Mouse (Mus musculus): Measurements from ENCODE around the gene Kat5. TPM values are rescaled to one million over a fixed set of nuclear protein-coding genes. Genes with fewer than 3 reads are reported as not detected.

Gene Kat5
- polyA plus RNA-seq, 1 experiment from 2014 or later: 76.9 TPM

GRCm38 (mm10) chr19:5567180-5567533 is 42.9 kb downstream of the Kat5 start:
- peaks cover 9% of the 10 kb centered on the region; the same call in 1 of the 2 replicates for H3K27me3 ChIP-seq
- ATAC-seq (replicated peaks): peak; percentile 44
- peak overlapping the region; percentile 93 for H3K4me2 ChIP-seq (replicated peaks)
- no peaks in the 10 kb centered on the region for H3K36me3 ChIP-seq
- H3K4me1 ChIP-seq: peaks cover 17% of the 10 kb centered on the region
- no peaks in the 10 kb centered on the region for H3K9me3 ChIP-seq
- peak overlapping the region; percentile 57 for H3K4me3 ChIP-seq
- H3K9ac ChIP-seq (replicated peaks): peak overlapping the region; percentile 63
- WGBS: 3% methylated on average over 26 of the region's 26 CpGs
- peak overlapping the region; percentile 85 for H3K27ac ChIP-seq (replicated peaks)

- no peak overlapping the region for H3K4me2 ChIP-seq (replicated peaks)
Observed at GRCm38 (mm10) chr19:5566316-5566715, 43.7 kb downstream of the Kat5 start.

DNA sequence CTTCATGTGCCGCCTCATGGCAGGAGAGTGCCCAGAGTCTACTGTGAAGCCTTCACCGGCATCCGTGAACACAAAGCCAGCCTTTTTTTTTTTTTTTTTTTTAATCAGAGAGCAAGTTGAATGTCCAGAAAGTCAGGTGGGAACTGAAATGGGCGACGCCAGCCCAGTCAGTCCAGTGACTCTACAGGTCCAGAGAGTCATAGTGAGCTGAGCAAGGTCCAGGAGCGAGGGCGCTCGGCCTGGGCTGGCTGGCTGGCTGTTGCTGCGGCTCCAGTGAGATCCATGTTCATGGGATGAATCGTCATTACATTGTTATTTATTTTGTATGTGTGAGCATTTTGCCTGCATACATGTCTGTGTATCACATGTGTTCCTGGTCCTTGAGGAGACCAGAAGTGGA is 47.3 kb downstream of the Kat5 start:
- H3K27me3 ChIP-seq: peaks cover 53% of the 10 kb centered on the region
- no peak overlapping the region for H3K4me2 ChIP-seq (replicated peaks)

More at GRCm38 (mm10) chr19:5566316-5566715, 43.7 kb downstream of the Kat5 start:
- Histone ChIP-seq H3K27me3 (peaks cover 17% of the 10 kb centered on the region), H3K4me3 (0 out of 2 replicates have a peak overlapping the region, but pooled peaks have one; percentile 57), H3K27ac (replicated peaks) (no peak overlapping the region), H3K36me3 (no peaks in the 10 kb centered on the region), H3K4me1 (peaks cover 17% of the 10 kb centered on the region), H3K9me3 (no peaks in the 10 kb centered on the region), H3K9ac (replicated peaks) (no peak overlapping the region)
- 53% methylated on average over 5 of the region's 5 CpGs for WGBS
- ATAC-seq (replicated peaks): no peak

DNA sequence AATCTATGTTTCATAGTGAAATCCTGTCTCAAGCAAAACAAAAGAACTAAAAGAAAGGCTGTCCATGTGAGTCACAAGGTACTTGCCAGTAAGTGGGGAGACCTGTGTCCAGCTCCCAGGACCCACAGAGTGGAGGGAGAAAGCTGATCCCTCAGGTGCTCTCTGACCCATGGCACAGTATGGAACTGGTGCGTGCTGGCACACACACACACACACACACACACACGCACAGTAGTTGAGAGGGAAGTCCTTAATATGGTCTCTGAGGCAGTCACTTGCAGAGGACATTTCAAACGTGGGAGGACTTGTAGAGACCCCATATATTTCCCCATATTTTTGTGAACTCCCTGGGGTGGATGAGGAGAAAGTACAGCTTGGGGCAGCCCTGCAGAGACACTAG is 48.2 kb downstream of the Kat5 start:
- Histone ChIP-seq H3K27ac (replicated peaks) (no peak overlapping the region), H3K4me1 (peaks cover 17% of the 10 kb centered on the region), H3K9ac (replicated peaks) (no peak overlapping the region), H3K4me2 (replicated peaks) (no peak overlapping the region), H3K4me3 (no peak overlapping the region), H3K36me3 (no peaks in the 10 kb centered on the region), H3K9me3 (no peaks in the 10 kb centered on the region), H3K27me3 (peaks cover 61% of the 10 kb centered on the region)
- ATAC-seq (replicated peaks): no peak
- WGBS: 65% methylated on average over 3 of the region's 3 CpGs

More for the DNA sequence above, 47.3 kb downstream of the Kat5 start:
- no peak for ATAC-seq (replicated peaks)
- H3K9me3 ChIP-seq: no peaks in the 10 kb centered on the region
- 87% methylated on average over 10 of the region's 10 CpGs for WGBS
- H3K27ac ChIP-seq (replicated peaks): no peak overlapping the region
- no peak overlapping the region for H3K4me3 ChIP-seq
- H3K4me1 ChIP-seq: peaks cover 22% of the 10 kb centered on the region
- H3K36me3 ChIP-seq: no peaks in the 10 kb centered on the region
- H3K9ac ChIP-seq (replicated peaks): no peak overlapping the region

- Histone ChIP-seq H3K9me3 (no peaks in the 10 kb centered on the region), H3K4me3 (peak overlapping the region; percentile 37), H3K27me3 (peaks cover 67% of the 10 kb centered on the region), H3K4me1 (peaks cover 15% of the 10 kb centered on the region), H3K9ac (replicated peaks) (no peak overlapping the region), H3K27ac (replicated peaks) (no peak overlapping the region), H3K36me3 (no peaks in the 10 kb centered on the region), H3K4me2 (replicated peaks) (peak overlapping the region; percentile 60; the same call in 1 of the 2 replicates)
- WGBS: 22% methylated on average over 10 of the region's 10 CpGs
- ATAC-seq (replicated peaks): no peak
Observed at GRCm38 (mm10) chr19:5561252-5561790, 48.7 kb downstream of the Kat5 start.

DNA sequence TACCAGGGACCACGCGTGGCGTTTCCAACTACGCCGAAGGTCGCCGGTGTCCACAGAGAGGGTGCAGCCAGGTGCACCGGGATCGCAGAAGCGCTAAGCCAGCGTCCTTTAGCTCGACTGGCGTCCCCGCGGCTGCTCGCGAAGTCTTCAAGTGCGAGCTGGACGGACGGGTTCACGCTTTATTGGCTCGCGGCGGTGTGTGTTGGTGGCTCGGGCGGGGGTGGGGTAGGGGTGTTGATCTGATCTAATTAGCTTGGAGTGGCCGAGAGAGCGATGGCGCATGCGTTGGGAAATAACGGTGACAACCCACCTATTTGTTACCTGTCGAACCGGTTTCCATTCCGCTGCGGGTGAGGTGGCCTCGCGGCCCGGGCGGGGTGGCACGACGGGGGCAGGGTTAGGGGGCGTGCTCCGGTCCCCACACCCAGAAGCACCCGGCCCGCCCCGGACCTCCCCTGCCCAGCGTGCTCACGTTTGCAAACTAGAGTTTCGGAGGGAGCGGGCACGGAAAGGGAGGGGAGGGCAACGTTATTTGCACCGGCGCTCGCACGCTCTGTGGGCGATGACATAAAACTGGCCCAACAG is 49.5 kb downstream of the Kat5 start, which contains the start of gene Ovol1:
TSS of gene Ovol1 (minus strand) at position 190 of the 585 bp plus-strand sequence.
- H3K4me2 ChIP-seq (replicated peaks): peak within 1 kb of the TSS; percentile 60
- under 1% methylated on average over 57 of the region's 57 CpGs for WGBS
- ATAC-seq (replicated peaks): no peak

GRCm38 (mm10) chr19:5559631-5560456 is 50.2 kb downstream of the Kat5 start:
- Histone ChIP-seq H3K9me3 (no peaks in the 10 kb centered on the region), H3K27ac (replicated peaks) (no peak overlapping the region), H3K4me1 (peaks cover 15% of the 10 kb centered on the region), H3K4me3 (peak overlapping the region; percentile 37), H3K27me3 (peaks cover 73% of the 10 kb centered on the region), H3K4me2 (replicated peaks) (peak overlapping the region; percentile 60), H3K9ac (replicated peaks) (0 out of 2 replicates have a peak overlapping the region, but pooled peaks have one; percentile 22), H3K36me3 (no peaks in the 10 kb centered on the region)
- under 1% methylated on average over 69 of the region's 69 CpGs for WGBS
- ATAC-seq (replicated peaks): no peak

More for the DNA sequence above, 49.5 kb downstream of the Kat5 start, which contains the start of gene Ovol1:
- no peak within 1 kb of the TSS for H3K27ac ChIP-seq (replicated peaks)
- peak within 1 kb of the TSS; percentile 37 for H3K4me3 ChIP-seq
- no peaks in the 10 kb centered on the region for H3K36me3 ChIP-seq
- 0 out of 2 replicates have a peak within 1 kb of the TSS, but pooled peaks have one; percentile 22 for H3K9ac ChIP-seq (replicated peaks)
- H3K27me3 ChIP-seq: peaks cover 73% of the 10 kb centered on the region
- H3K4me1 ChIP-seq: peaks cover 15% of the 10 kb centered on the region
- H3K9me3 ChIP-seq: no peaks in the 10 kb centered on the region

DNA sequence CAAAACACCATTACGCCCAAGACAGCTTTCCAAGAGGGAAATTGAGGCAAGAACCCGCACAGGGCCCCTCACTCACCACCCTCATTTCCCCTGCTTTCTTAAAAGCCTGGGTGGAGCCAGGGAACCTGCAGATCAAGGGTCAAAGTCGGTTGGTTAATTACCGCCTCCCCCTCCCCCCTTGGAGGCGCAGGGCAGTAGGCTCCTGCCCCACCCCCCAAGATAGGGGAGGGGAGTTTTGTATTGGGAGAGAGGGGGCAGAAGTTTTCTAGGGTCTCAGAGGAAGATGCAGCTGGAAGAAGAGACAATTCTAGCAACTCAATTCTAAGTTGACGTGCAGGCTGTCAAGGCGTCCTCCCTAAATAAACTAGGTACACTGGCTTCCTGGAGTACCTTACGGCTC is 50.8 kb downstream of the Kat5 start:
- Histone ChIP-seq H3K4me1 (peaks cover 15% of the 10 kb centered on the region), H3K36me3 (no peaks in the 10 kb centered on the region), H3K9me3 (no peaks in the 10 kb centered on the region), H3K4me2 (replicated peaks) (no peak overlapping the region), H3K27ac (replicated peaks) (no peak overlapping the region), H3K4me3 (no peak overlapping the region), H3K27me3 (peaks cover 73% of the 10 kb centered on the region), H3K9ac (replicated peaks) (no peak overlapping the region)
- WGBS: 14% methylated on average over 8 of the region's 8 CpGs
- ATAC-seq (replicated peaks): no peak

DNA sequence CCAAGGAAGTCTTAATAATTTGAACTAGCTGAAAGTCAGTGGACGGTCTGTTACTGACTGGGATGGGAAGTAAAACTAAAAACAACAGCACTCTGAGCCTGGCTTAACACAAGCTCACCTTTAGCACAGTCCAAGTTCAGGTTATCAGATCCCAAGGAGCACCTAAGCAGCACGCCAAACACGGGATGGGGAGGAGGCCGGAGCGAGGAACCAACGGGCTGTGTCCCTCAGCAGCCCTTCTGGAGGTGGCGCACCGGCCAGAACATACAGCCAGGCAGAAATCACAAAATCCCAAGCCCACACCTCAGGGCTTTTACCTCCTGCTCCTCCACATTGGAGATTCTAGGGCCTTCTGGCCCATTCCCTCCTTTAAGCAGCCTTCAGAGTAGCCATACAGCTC is 51.3 kb downstream of the Kat5 start:
- 52% methylated on average over 8 of the region's 8 CpGs for WGBS
- Histone ChIP-seq H3K27ac (replicated peaks) (no peak overlapping the region), H3K9ac (replicated peaks) (no peak overlapping the region), H3K4me3 (no peak overlapping the region), H3K4me1 (peaks cover 15% of the 10 kb centered on the region), H3K36me3 (no peaks in the 10 kb centered on the region), H3K9me3 (no peaks in the 10 kb centered on the region), H3K27me3 (peaks cover 73% of the 10 kb centered on the region), H3K4me2 (replicated peaks) (no peak overlapping the region)
- ATAC-seq (replicated peaks): no peak

DNA sequence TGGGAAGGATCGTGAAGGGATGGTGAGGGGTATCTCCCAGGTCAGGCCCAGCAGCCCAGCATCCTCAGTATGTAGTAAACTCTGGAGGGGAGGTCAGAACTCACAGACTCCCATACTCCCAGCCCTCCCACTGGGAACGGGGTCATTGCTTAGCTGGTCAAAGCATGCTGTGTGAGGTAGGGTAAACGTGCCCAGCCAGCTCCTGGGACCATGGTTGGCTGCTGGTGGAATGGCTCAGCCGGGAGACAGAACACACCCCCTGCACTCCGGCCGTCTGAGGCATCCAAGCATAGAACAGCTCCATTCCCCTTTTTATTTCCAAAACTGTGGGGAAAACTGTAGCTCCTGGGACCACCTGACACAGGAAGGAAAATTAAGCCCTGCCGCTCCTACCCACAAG is 51.9 kb downstream of the Kat5 start:
- H3K9ac ChIP-seq (replicated peaks): no peak overlapping the region
- no peak for ATAC-seq (replicated peaks)
- H3K4me1 ChIP-seq: peaks cover 15% of the 10 kb centered on the region
- H3K27ac ChIP-seq (replicated peaks): no peak overlapping the region
- 47% methylated on average over 7 of the region's 7 CpGs for WGBS
- no peaks in the 10 kb centered on the region for H3K9me3 ChIP-seq
- H3K4me2 ChIP-seq (replicated peaks): no peak overlapping the region
- H3K27me3 ChIP-seq: peaks cover 73% of the 10 kb centered on the region
- no peaks in the 10 kb centered on the region for H3K36me3 ChIP-seq
- H3K4me3 ChIP-seq: no peak overlapping the region

DNA sequence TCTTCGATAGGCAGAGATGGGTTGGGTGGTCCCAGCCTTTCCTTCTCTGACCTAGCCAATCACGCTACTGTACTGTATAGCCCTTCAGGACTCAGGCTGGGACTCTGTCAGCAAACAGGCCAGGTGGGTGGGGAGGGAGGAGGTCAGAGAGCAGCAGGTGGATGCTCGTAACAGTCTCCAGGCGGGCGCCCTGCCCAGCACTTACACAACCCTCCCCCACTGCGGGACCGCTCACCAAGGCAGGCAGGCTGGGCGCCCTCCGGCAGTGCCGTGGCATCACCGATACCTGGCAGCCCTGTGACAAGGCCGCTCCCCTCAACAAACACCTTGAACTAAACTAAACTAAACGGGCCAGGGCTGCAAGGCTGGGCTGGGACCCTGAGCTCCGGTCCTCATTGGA is 55.8 kb downstream of the Kat5 start:
- H3K9me3 ChIP-seq: no peaks in the 10 kb centered on the region
- 77% methylated on average over 14 of the region's 14 CpGs for WGBS
- no peaks in the 10 kb centered on the region for H3K4me1 ChIP-seq
- H3K27ac ChIP-seq (replicated peaks): no peak overlapping the region
- H3K9ac ChIP-seq (replicated peaks): no peak overlapping the region
- H3K27me3 ChIP-seq: peaks cover 35% of the 10 kb centered on the region
- no peak overlapping the region for H3K4me2 ChIP-seq (replicated peaks)
- no peak for ATAC-seq (replicated peaks)
- no peaks in the 10 kb centered on the region for H3K36me3 ChIP-seq
- no peak overlapping the region for H3K4me3 ChIP-seq

DNA sequence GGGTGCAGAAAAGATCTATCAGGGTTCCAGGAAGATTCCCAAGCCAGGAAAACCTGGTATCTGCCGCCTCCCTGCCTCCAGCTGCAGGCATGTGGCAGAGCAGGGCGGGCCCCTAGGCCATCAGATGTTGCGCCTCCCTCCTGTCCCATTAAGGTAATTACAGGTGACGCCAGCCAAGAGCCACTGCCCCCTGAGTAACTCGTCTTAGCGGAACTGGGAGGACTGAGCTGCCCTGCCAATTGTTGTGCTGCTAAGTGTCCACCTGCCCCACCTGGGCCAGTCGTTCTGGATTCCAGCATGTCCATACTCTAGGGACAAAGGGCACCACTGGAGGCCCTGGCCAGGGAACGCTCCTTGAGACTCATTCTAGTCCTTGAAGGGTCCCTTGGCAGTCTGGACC is 56.2 kb downstream of the Kat5 start:
- WGBS: 56% methylated on average over 8 of the region's 8 CpGs
- H3K9ac ChIP-seq (replicated peaks): no peak overlapping the region
- peaks cover 31% of the 10 kb centered on the region for H3K27me3 ChIP-seq
- no peaks in the 10 kb centered on the region for H3K9me3 ChIP-seq
- H3K4me3 ChIP-seq: no peak overlapping the region
- no peaks in the 10 kb centered on the region for H3K36me3 ChIP-seq
- no peak overlapping the region for H3K27ac ChIP-seq (replicated peaks)
- H3K4me2 ChIP-seq (replicated peaks): no peak overlapping the region
- no peaks in the 10 kb centered on the region for H3K4me1 ChIP-seq
- no peak for ATAC-seq (replicated peaks)

All from forebrain, embryonic 15.5 days (tissue).